Mouse (Mus musculus) G1E (cell line): Measurements from ENCODE around the gene Atp5c1.

ENCODE experiments used
- CTCF ChIP-seq: IDR thresholded peaks from 2 replicates; pipeline ENCODE4 v1.5.1; 2012; ENCODE audit warnings: low read depth, low read length, inconsistent platforms, mixed read lengths
- GATA1 ChIP-seq: IDR thresholded peaks from 2 replicates; pipeline ENCODE4 v1.6.1; 2012; ENCODE audit warnings: borderline replicate concordance, low read length, inconsistent platforms, mixed read lengths
- POLR2AphosphoS5 ChIP-seq: IDR thresholded peaks from 2 replicates; pipeline ENCODE4 v1.6.1; 2012; ENCODE audit warnings: low read depth, low read length, inconsistent platforms; ENCODE audit not compliant: insufficient replicate concordance

GRCm38 (mm10) chr2:10051996-10052395, 28.3 kb downstream of the Atp5c1 start:
- TF ChIP-seq CTCF (no peak), GATA1 (no peak), POLR2AphosphoS5 (no peak)
